Mouse (Mus musculus) left cerebral cortex, postnatal 25 days (tissue): ENCODE measurements at regions not wholly inside any gene's neighbourhood (a gene's known extent, or its start where the extent isn't known, plus 50 kb on each side); places are given as distances from the start of the nearest gene placed in this dataset.

Experiments
- DNase-seq, 2 experiments: peaks; one replicate each; pipeline ENCODE4 v3.0.0; 2022; ENCODE audit warnings: low spot score in 2 of 2, mixed read lengths in 1 of 2
- intact Hi-C: fragments of 180-260 bp; cut with DNase I; formaldehyde crosslinking; loops from one replicate; pipeline ENCODE4 v1.15.1; 2025

DNA sequence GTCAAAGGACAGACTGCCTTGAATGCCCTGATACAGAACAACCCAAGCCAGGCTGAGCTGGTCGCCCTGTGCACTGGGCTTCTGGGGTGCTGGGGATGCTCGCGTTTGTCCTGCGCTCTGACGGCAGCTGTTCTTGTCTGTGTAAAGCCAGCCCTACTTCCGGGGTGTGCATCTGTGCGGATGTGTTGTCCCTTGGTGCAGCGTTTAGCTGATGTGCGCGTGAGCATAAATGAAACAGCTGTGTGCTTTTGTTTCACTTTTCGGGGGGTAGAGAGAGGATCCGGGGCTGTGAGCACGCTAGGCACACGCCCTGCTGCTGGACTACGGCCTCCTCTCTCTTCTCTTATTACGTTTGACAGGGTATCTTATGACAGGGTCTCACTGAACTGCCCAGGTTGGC lies 158.2 kb upstream of the A530016L24Rik start:
- intact Hi-C loops = no loop called here
- DNase-seq = no peak

DNA sequence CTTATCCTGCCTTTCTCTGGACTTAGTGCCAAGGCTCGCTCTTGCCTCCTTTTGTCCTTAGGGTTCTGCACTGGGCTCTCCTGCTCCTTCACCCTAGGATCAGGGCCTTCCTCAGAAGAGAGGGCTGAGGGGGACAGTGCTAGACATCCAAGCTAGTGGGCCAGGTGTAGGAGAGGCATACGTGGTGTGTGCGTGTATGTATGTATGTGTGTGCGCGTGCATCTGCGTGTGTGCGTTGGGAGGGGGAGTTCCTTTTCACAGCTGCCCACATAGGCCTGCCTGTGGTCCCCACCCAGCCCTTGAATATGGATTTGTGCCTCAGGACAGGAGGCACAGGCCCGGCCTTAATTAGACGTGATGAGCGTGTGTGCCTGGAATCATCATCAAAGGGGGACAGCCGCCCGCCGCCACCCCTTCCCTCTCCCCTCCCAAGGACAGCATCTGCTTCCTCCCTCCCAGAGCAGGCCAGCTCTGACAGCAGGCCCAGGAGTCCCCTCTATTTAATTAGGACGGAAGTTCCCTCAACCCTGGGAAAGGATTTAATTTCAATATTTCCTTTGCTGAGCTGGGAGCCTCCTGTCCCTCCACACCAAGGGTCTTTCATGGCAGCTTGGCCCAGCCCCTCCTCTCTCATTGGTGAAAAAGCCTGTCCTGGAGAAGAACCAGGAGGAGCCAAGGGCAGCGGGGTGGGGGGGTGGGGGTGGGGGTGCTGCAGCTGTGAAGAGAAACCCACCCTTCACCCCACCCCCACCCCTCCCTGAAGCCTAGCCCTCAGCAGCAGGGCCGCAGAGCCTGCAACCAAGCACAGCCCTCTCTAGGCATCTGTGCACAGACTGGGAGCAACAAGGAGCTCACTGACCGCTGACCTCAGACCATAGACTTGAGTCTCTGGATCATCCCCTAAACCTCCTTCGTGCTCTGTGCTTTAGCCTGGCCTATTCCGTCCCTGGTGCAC lies 155.8 kb upstream of the A530016L24Rik start:
- DNase-seq = no peak
- intact Hi-C loops = no loop called here

DNA sequence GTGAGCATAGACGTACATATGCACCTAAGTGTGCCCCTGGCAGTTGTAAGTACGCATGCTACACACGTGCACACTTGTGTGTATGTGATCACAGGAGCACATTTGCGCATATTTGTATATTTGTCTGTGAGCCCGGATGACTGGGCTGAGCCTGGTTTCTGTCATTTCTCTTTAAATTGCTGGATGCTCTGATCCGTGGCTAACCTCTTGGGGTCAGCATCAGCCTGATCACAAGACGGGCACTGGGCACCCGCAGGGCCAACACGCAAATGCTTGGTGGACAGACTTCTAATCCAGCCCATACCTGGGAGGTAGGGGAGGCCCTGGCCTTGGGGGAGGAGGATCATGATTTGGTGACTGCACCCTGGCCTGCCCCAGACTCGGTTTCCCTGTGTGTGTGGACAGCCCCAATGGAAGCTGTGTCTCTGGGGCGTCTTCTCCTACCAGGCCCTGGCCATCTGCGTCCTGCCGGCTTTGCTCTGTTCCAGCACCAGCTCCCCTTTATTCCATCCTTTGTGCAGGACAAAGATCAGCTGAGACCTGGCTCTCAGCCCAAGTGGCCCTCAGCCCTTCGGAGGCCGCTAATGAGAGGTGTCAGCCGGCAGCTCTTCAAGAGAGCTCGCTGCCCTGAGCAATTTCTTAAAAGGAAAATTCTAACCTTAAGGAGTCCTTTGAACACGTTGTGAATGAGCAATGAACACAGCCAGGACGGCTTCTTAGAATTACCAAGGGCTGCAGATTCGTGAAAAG lies 155.0 kb upstream of the A530016L24Rik start:
- intact Hi-C loops = no loop called here
- DNase-seq = no peak

DNA sequence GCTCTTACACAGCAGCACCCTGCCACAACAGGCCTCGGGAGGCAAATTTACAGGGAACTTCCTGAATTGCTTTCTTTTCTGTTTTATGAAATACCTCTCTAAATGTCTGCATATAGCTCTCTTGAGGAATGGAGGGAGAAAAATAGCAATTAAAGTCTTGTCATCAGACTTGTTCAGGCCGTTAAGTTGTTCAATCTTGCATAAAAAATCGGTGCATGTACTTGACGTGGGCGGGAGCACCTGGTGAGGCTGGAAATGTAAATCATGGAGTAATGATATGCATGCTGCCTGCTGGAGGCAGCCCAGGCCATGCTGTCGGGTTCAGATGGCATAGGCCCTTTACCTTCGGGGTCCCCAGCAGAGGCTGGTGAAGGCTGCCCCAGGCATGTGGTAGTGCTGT lies 153.6 kb upstream of the A530016L24Rik start:
- intact Hi-C loops = loop anchor here (5.0 kb wide), 1 partner anchor 738 kb away; no protein-coding TSS in a partner anchor
- DNase-seq = no peak

DNA sequence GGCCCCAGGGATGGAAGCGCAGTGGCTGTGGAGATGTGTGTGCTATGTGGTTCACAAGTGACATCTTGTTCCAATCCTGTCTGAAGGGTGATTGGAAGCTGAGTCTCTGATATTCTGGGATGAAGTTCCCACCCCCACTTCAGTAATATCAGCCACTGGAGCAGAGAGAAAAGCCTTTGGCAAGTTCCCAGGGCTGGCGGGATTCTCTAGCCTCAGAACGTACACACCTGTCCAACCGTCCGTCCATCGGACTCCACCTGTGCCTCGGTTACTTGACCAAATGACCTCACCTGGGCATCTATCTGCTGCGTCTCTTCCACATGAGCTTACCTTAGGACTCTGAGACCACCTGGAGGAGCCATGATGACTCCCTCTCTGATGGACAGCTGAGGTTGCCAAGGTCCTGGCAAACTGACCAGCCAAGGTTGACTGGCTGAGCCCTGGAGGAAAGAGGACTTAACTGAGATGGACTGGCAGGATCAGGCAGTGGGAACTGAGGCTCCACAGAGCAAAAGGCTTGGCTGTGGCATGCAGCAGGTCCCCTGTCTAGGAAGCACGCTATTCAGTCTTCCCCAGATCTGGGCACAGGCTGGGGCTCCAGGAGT lies 152.5 kb upstream of the A530016L24Rik start:
- DNase-seq = no peak
- intact Hi-C loops = loop anchor here (5.0 kb wide), 1 partner anchor 739 kb away; no protein-coding TSS in a partner anchor

DNA sequence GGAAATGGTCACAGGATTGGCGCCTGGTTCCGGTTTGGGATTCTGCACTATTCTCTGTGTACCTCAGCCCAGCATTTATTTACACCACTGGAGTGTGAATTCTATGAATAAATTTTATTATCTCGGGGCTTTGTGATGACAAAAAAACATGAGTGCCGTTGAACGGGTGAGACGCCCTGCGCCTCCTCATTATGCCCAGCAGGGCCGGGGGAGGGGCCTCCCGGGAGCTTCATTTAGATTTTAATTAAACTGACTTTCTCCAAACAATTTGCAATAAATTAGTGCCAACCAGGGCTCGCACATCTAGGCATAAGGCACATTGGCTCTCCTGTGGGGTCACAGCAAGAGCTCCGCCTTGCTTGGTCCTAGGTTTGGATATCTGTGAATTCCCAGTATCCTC lies 151.8 kb upstream of the A530016L24Rik start:
- DNase-seq = no peak
- intact Hi-C loops = loop anchor here (5.0 kb wide), 1 partner anchor 740 kb away; no protein-coding TSS in a partner anchor

DNA sequence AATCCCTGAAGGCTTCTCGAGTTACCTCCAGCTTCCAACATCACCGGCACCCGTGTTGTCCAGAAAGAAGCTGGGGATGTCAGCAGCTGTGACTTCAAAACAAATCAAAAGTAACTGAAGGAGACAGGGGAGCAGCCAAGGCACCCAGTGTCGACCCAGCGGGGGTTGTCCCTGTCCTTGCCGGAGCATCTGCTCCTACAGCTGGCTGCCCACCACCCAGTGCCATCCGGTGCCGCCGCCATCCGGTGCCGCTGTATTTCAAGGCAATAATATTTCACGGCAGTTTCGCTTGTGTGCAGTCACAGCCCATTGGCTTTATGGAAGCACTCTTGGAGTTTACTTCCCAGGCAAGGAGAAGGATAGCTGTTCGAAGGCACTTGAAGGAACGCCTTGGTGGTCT lies 150.3 kb upstream of the A530016L24Rik start:
- DNase-seq = no peak
- intact Hi-C loops = loop anchor here (5.0 kb wide), 1 partner anchor 742 kb away; no protein-coding TSS in a partner anchor

DNA sequence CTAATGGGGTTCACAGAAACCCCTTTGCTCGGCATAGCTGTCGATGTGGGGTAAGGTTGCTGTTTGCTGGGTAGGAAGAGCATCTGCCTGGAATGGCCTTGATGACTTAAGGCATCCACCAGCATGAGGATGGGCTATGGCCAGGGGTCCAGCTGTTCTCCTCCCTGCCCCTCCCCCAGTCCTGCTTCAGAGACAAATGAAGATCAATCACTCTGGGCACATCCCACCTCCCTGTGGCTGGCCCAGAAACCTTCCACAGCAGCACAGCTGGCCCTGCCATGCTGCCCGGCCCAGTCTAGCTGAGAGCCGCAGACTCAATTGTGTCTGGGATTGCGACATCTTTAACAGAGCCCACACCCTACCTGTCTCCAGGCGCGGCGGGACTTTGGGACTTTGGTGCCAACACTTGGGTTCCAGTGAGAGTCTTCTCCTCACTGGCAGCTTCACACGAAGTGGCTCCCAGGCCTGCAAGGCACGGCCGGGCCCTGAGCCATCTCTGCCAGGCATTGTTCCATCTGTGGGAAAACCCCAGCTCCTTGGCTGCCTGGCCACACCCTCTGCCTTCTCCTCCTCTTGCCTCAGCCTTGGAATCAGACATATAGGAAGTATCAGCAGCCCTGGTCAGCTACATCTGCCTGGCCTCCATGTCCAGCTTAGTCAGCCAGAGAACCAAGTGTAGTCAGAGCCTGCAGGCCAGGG lies 149.6 kb upstream of the A530016L24Rik start:
- intact Hi-C loops = loop anchor here (5.0 kb wide), 1 partner anchor 742 kb away; no protein-coding TSS in a partner anchor
- DNase-seq = peak in 1 of 2 experiments; percentile 54

DNA sequence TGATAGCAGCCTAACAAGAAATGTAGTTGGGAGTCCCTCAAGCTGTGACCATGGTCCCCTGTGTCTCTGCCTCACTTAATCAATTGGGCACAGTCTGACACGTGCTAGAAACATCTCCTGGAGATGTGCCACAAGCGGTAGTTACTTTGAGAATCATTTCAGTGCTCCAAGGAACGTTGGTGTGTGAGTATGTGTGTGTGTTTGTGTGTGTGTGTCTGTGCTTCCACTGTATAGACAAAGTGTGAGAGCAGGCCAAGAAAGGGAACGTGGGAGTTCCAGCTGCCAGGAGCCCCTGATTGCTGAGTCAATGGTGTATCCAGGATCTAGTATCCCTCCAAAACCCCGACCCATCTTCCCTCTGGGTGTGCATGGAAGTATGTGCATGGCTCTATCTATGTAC lies 149.0 kb upstream of the A530016L24Rik start:
- peak; percentile 58 to 72 for DNase-seq
- intact Hi-C loops = no loop called here

DNA sequence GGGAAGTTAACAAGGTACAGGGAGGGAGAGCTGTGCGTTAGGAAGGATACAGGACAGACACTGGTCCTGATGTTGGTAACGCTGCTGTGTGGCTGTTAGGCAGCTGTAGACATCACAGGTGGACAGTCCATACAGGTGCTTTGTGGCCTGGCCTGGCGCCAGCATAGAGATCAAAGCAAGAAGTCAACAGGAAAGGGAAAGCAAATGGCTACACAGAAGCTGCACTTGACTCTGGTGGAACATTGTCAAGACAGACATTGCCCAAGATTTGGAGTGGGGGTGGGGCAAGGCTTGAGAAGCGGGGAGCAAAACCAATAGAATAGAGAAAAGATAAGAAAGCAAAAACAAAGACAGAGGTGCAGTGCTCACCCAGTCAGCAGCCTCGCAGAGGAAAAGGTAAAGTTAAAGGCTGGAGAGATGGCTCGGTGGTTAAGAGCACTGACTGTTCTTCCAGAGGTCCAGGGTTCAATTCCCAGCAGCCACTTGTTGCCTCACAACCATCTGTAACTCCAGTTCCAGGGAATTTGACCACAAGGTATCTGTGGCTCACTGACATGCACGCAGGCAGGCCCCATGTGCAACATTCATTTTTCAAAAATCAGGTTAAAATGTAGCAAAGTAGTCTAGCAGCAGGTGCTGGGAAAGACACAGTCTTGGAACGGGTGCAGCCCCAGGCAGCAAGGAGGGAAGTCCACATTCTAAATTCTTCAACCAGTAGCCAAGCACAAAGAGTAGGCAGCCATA lies 147.3 kb upstream of the A530016L24Rik start:
- intact Hi-C loops = no loop called here

DNA sequence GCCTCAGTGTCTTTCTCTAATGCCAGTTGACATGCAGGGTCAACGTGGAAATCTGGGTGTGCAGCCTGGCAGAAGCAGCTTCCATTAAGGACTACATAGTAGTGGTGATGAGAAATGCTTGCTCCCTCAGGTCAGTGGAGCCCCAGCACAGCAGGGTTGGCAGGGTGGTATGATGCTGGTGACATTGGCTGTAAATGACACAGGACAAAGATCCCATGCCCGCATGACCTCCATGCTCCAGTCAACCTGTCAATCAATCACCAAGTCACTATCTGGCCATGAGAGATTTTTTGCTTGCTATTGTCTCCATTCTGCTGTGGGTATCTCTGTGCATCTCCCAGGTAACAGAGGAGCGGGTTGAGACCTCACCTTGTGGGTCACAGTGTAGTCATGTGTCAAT lies 146.2 kb upstream of the A530016L24Rik start:
- DNase-seq = no peak
- intact Hi-C loops = no loop called here

More for the DNA sequence above, 147.3 kb upstream of the A530016L24Rik start:
- DNase-seq = no peak

DNA sequence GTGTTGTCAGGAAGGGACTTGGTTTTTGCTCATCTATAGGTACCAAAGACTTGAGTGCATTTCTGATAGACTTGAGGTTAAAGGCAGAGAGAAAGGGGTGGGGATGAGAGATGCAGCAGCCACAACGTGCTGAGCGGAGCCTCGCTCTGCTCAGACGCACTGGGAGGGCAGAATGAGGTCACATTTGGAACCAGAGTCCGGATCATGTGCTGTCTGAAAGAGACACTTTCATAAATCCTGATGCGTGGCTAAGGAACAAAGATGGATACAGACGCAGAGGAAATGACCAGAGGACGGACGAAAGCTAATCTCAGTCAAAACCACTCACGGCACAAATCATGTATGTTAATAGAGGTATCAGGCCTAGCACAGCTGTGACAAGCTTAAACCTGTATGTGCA lies 145.0 kb upstream of the A530016L24Rik start:
- intact Hi-C loops = no loop called here

DNA sequence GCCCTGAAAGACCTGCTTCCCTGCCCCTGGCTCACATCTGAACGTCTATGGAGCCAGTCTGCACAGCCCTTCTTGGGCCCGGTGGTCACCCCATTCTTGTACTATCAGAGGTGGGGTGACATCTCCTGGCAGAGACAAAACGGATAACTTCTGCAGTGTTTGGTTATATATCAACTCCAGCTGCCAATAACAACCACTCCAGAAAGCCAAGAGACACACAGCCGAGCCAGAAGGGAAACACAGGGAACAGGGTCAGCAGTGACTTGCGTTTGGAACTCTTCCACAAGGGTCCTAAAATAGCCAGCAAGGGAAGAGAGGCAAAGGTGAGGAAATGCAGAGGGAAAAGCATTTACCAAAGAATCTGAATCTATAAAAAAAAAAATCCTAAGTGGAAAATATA lies 143.5 kb upstream of the A530016L24Rik start:
- intact Hi-C loops = no loop called here
- no peak for DNase-seq

More for the DNA sequence above, 145.0 kb upstream of the A530016L24Rik start:
- DNase-seq = no peak

DNA sequence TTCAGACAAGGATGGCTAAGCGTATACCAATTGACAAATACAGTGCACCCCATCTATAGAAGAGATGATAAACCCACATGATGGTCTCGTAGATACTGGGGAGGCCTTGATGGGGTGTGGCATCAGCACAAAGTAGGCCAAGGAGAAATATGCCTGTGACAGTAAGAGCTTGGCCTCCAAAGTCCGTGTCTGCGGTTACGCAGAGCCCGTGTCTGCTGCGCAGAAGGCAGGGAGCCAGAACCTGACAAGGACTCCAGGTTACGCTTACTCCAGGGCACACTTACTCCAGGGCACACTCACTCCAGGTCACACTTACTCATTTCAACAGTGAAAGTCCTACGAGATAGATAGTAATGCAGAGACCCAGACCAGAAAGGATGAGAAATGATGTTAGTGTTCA lies 141.1 kb upstream of the A530016L24Rik start:
- intact Hi-C loops = no loop called here
- DNase-seq = no peak

DNA sequence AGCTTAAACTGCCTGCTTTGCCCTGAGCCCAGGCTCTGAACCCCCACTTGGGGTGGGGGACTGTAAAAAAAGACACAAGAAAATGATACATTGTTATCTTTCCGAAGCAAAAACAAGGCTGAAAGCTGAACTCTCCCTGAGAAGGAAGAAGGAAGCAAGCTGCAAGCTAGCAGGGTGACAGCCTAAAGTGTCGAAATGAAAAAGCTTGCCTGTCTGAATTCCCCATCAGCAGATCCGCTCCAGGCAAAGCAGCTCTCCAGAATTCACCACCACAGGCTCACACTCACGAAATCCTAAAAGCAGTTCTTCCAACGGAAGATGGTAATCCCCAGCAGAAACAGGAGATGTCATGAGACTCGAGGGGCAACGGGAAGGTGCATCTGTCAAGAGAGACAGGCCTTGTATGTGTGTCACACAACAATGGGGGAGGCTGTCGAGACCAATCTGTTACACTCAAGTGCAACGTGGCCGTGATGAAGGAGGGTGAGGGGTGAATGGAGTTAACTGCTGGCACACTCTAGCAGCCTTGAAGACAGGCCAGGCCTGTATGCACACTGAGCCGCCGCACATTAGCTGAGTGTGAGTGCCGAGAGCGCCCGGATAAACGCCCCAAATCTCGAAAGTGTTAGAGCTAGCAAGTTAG lies 139.5 kb upstream of the A530016L24Rik start:
- intact Hi-C loops = no loop called here
- DNase-seq = no peak

DNA sequence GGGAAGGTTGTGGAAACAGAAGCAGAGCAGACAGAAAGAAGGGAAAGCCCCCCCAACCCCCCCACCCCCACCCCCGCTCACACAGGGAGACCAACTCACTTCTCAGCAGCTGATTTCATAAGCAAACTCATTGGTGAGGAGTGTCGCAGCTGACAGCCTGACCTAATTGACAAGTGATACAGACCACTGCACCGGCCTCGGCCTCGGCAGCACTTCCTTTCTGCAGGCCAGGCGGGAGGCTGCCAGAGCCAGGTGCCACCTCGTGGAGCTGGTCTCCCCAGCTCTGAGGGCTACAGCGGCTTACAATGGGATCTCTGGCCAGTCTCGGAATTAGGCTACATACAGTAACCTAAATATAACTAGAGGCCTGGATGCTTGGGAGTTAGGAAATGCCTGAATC lies 138.5 kb upstream of the A530016L24Rik start:
- intact Hi-C loops = no loop called here
- no peak for DNase-seq

DNA sequence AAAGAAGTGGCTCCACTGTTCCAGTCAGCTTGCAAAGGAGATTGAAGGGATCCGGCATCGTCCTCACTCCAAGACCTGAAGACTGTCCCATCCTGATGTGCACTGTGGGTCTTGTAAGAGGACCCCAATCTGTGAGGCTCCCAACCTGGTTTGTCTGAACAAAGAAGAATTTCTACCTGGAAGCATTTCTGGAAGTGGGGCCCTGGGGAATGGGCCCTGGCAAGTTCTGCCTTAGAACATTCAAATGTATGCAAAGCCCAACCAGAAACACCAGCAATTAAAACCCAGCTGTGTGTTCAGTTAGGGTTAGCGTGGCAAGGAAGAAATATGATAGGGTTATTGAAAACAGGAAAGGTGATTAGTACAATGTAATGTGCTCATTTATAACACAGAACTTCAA lies 125.9 kb upstream of the A530016L24Rik start:
- intact Hi-C loops = no loop called here
- DNase-seq = no peak

DNA sequence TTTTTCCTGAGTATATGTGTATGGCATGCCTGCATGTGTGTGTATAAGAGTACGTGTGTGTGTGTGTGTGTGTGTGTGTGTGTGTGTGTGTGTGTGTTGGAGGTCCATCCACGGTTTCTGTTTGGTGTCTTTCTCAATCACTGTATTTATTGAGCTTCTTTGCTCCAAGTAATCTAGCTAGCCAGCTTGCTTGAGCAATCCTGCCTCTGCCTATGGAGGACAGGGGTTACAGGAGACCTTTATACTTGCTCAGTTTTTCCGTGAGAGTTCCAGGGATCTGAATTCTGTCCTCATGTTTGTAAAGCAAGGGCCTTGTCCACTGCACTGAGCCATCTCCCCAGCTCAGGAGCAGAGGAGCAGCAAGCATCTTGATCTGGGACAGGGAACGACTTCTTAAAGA lies 122.0 kb upstream of the A530016L24Rik start:
- intact Hi-C loops = no loop called here
- DNase-seq = no peak
